Mouse (Mus musculus) midbrain, embryonic 11.5 days (tissue): ENCODE results near the gene Clcnka. TPM values are rescaled to one million over a fixed set of nuclear protein-coding genes. Genes with fewer than 3 reads are reported as not detected.

Source experiments
- ATAC-seq: fragments of 200-750 bp; cut with Nextera tagmentation; 2 replicates; pipeline ENCODE4 v1.8.0; 2017; ENCODE audit warnings: moderate TSS enrichment, moderate library complexity; ENCODE audit not compliant: low FRiP score
- DNase-seq: peaks from one replicate; pipeline ENCODE4 v3.0.0; 2015; ENCODE audit warnings: low spot score; ENCODE audit errors: missing footprints
- H3K27ac ChIP-seq: fragments of 300-500 bp; sonication (generic); 2 replicates; pipeline ENCODE4 v1.5.1; 2014; ENCODE audit warnings: low read depth, low read length
- H3K27me3 ChIP-seq: fragments of 300-500 bp; sonication (generic); 2 replicates; pipeline ENCODE4 v1.6.1; 2014; ENCODE audit warnings: mild to moderate bottlenecking, low read length, moderate library complexity, mixed read lengths; ENCODE audit not compliant: control insufficient read depth, insufficient read depth
- H3K36me3 ChIP-seq: fragments of 300-500 bp; sonication (generic); 2 replicates; pipeline ENCODE4 v1.6.1; 2014; ENCODE audit warnings: mild to moderate bottlenecking, low read length, moderate library complexity, mixed read lengths; ENCODE audit not compliant: control insufficient read depth, insufficient read depth
- H3K4me1 ChIP-seq: fragments of 300-500 bp; sonication (generic); 2 replicates; pipeline ENCODE4 v1.6.1; 2014; ENCODE audit warnings: low read length; ENCODE audit not compliant: control insufficient read depth, insufficient read depth
- H3K4me2 ChIP-seq: fragments of 300-500 bp; sonication (generic); 2 replicates; pipeline ENCODE4 v1.6.1; 2014; ENCODE audit warnings: mild to moderate bottlenecking, moderate library complexity
- H3K4me3 ChIP-seq: fragments of 300-500 bp; sonication (generic); 2 replicates; pipeline ENCODE4 v1.5.1; 2014; ENCODE audit warnings: low read depth, low read length
- H3K9ac ChIP-seq: fragments of 300-500 bp; sonication (generic); 2 replicates; pipeline ENCODE4 v1.6.1; 2014; ENCODE audit warnings: low read length
- H3K9me3 ChIP-seq: fragments of 300-500 bp; sonication (generic); 2 replicates; pipeline ENCODE4 v1.6.1; 2016; ENCODE audit warnings: low read length; ENCODE audit not compliant: control insufficient read depth
- WGBS: fragments of 180-500 bp; shearing (Covaris S2); extraction: QIAGEN DNeasy Blood & Tissue Kit; methylation state at CpG from one replicate; pipeline ENCODE4 v1.1.7; 2014; 5-methylcytosine and 5-hydroxymethylcytosine counted together
- polyA plus RNA-seq: library from polyadenylated mRNA; unstranded; fragments of >200 nt; fragmentation: Nextera tagmentation; extraction: Ambion mirVana; gene quantifications from 2 replicates; pipeline ENCODE4 v1.2.1, GENCODE M21; 2014

Clcnka gene
- polyA plus RNA-seq, 1 experiment from 2014 or later: not detected

- H3K4me2 ChIP-seq: no peak overlapping the region
- DNase-seq: no peak
- H3K9me3 ChIP-seq: no peaks in the 10 kb centered on the region
- H3K4me1 ChIP-seq: 0 out of 2 replicates have a peak, but pooled peaks cover 5% of the 10 kb centered on the region
- WGBS: 94% methylated on average over 13 of the region's 13 CpGs
- H3K27ac ChIP-seq: no peak overlapping the region
- H3K9ac ChIP-seq: no peak overlapping the region
- no peak overlapping the region for H3K4me3 ChIP-seq
- ATAC-seq: no peak
- H3K27me3 ChIP-seq: peaks cover 6% of the 10 kb centered on the region
- H3K36me3 ChIP-seq: no peaks in the 10 kb centered on the region
Measured at GRCm38 (mm10) chr4:141423691-141424431, 25.3 kb upstream of the Clcnka start.

- Histone ChIP-seq H3K27ac (no peak overlapping the region), H3K4me2 (no peak overlapping the region), H3K9me3 (no peaks in the 10 kb centered on the region), H3K36me3 (no peaks in the 10 kb centered on the region), H3K27me3 (peaks cover 6% of the 10 kb centered on the region), H3K4me3 (no peak overlapping the region), H3K4me1 (0 out of 2 replicates have a peak, but pooled peaks cover 5% of the 10 kb centered on the region), H3K9ac (no peak overlapping the region)
- no peak for ATAC-seq
- no peak for DNase-seq
- WGBS: 84% methylated on average over 5 of the region's 5 CpGs
Measured at GRCm38 (mm10) chr4:141423288-141423687, 24.8 kb upstream of the Clcnka start.

- Histone ChIP-seq H3K36me3 (no peaks in the 10 kb centered on the region), H3K9ac (no peak overlapping the region), H3K9me3 (no peaks in the 10 kb centered on the region), H3K4me2 (no peak overlapping the region), H3K27me3 (peaks cover 6% of the 10 kb centered on the region), H3K4me3 (no peak overlapping the region), H3K27ac (no peak overlapping the region), H3K4me1 (0 out of 2 replicates have a peak, but pooled peaks cover 5% of the 10 kb centered on the region)
- DNase-seq (no peak), ATAC-seq (no peak)
- 77% methylated on average over 5 of the region's 5 CpGs for WGBS
Measured at GRCm38 (mm10) chr4:141422841-141423240, 24.3 kb upstream of the Clcnka start.

- Histone ChIP-seq H3K9me3 (no peaks in the 10 kb centered on the region), H3K27me3 (peaks cover 6% of the 10 kb centered on the region), H3K27ac (no peak overlapping the region), H3K4me3 (no peak overlapping the region), H3K9ac (no peak overlapping the region), H3K36me3 (no peaks in the 10 kb centered on the region), H3K4me2 (no peak overlapping the region), H3K4me1 (0 out of 2 replicates have a peak, but pooled peaks cover 5% of the 10 kb centered on the region)
- DNase-seq (no peak), ATAC-seq (no peak)
- whole genome bisulfite sequencing: 80% methylated on average over 14 of the region's 14 CpGs
Measured at GRCm38 (mm10) chr4:141421423-141421822, 22.9 kb upstream of the Clcnka start.

- Histone ChIP-seq H3K27ac (no peak overlapping the region), H3K4me3 (no peak overlapping the region), H3K36me3 (no peaks in the 10 kb centered on the region), H3K9me3 (no peaks in the 10 kb centered on the region), H3K4me1 (0 out of 2 replicates have a peak, but pooled peaks cover 3% of the 10 kb centered on the region), H3K9ac (no peak overlapping the region), H3K27me3 (peaks cover 5% of the 10 kb centered on the region), H3K4me2 (no peak overlapping the region)
- ATAC-seq (no peak), DNase-seq (no peak)
- 65% methylated on average over 9 of the region's 9 CpGs for WGBS
Measured at GRCm38 (mm10) chr4:141420886-141421285, 22.4 kb upstream of the Clcnka start.

GRCm38 (mm10) chr4:141420192-141420829 is 21.8 kb upstream of the Clcnka start, which contains the start of gene Hspb7:
TSS of gene Hspb7 (plus strand) at chr4:141420779.
- no peaks in the 10 kb centered on the region for H3K4me1 ChIP-seq
- ATAC-seq (no peak), DNase-seq (no peak)
- no peak within 1 kb of the TSS for H3K27ac ChIP-seq
- WGBS: 69% methylated on average over 9 of the region's 9 CpGs
- no peak within 1 kb of the TSS for H3K9ac ChIP-seq
- no peaks in the 10 kb centered on the region for H3K9me3 ChIP-seq
- no peaks in the 10 kb centered on the region for H3K36me3 ChIP-seq
- no peak within 1 kb of the TSS for H3K4me2 ChIP-seq
- H3K27me3 ChIP-seq: peaks cover 3% of the 10 kb centered on the region
- no peak within 1 kb of the TSS for H3K4me3 ChIP-seq

- WGBS: 73% methylated on average over 27 of the region's 27 CpGs
- no peak for ATAC-seq
- H3K4me1 ChIP-seq: no peaks in the 10 kb centered on the region
Measured at GRCm38 (mm10) chr4:141419398-141420191, 21.1 kb upstream of the Clcnka start.

GRCm38 (mm10) chr4:141415924-141416323 is 17.4 kb upstream of the Clcnka start, which contains the start of gene Clcnkb:
TSS of gene Clcnkb (minus strand) at chr4:141416014.
- no peak for ATAC-seq
- WGBS: 72% methylated on average over 7 of the region's 7 CpGs
- no peaks in the 10 kb centered on the region for H3K36me3 ChIP-seq

More at GRCm38 (mm10) chr4:141419398-141420191, 21.1 kb upstream of the Clcnka start:
- Histone ChIP-seq H3K4me3 (no peak overlapping the region), H3K9me3 (no peaks in the 10 kb centered on the region), H3K9ac (no peak overlapping the region), H3K27me3 (no peaks in the 10 kb centered on the region; the same call in none of the 2 replicates), H3K4me2 (no peak overlapping the region), H3K36me3 (no peaks in the 10 kb centered on the region), H3K27ac (no peak overlapping the region)
- DNase-seq: no peak

More at GRCm38 (mm10) chr4:141415924-141416323, 17.4 kb upstream of the Clcnka start, which contains the start of gene Clcnkb:
- H3K27me3 ChIP-seq: no peaks in the 10 kb centered on the region
- no peak within 1 kb of the TSS for H3K4me3 ChIP-seq
- no peak within 1 kb of the TSS for H3K4me2 ChIP-seq
- no peak for DNase-seq
- H3K9me3 ChIP-seq: no peaks in the 10 kb centered on the region
- no peaks in the 10 kb centered on the region for H3K4me1 ChIP-seq
- no peak within 1 kb of the TSS for H3K9ac ChIP-seq
- no peak within 1 kb of the TSS for H3K27ac ChIP-seq
